Mouse (Mus musculus) erythroblast, adult 5-6 weeks (primary cell): ENCODE measurements around the gene Mettl27. TPM values are rescaled to one million over a fixed set of nuclear protein-coding genes. Genes with fewer than 3 reads are reported as not detected.
A peak's percentile ranks its signal among the peaks of the same experiment; 100 is the strongest.
"Not testable (repeated sequence)": the region's sequence is repeated elsewhere in the genome, so short reads cannot be mapped to it uniquely, and the experiment has no call there.

Source experiments
- ATAC-seq: replicated peaks from 2 replicates; pipeline ENCODE4 v1.8.0; 2016; ENCODE audit warnings: moderate number of reproducible peaks, mild to moderate bottlenecking, moderate TSS enrichment, inconsistent platforms; ENCODE audit not compliant: poor library complexity, low FRiP score, severe bottlenecking
- total RNA-seq, 2 experiments: library from RNA; stranded (forward) in 1 of 2; stranded (reverse) in 1 of 2; fragments of 150-400 nt in 1 of 2; fragments of 200-764, 138-1000 nt in 1 of 2; gene quantifications; 2 replicates each; pipeline versions ENCODE4 v1.2.3 to v1.2.4; 2015 to 2017; ENCODE audit warnings: low replicate concordance in 2 of 2

Mettl27 gene
- total RNA-seq, 2 experiments from 2014 or later, result 62.4 to 120 TPM

DNA sequence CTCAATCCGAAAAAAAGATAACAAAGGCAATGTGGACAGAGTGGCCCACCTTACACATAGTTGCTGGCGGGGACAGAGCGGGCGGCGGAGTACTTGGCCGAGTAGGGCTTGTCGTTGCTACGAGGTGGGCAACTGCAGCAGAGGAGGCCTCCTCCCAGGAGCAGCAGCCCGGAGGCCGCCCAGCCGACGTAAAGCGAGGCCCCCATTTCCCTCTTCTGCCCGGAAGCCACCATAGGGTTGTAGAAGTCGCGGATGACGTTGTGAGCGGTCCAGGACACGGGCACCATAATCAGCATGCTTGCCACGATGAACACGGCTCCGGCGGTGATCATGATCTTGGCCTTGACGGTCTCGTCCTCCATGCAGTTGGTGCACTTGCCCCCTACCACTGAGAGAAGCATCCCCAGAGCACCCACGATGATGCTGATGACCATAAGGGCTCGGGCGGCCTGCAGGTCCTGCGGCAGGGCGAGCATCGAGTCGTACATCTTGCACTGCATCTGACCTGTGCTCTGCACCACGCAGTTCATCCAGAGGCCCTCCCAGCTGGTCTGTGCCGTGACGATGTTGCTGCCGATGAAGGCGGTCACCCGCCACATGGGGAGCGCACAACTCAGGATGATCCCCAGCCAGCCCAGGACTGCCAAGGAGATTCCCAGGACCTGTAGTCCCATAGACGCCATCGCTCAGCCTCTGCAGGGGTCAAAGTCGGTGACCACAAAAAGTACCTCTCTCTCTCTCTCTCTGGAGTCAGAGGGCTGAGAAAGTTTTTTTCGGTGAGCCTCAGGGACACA lies 14.1 kb downstream of the Mettl27 start:
- ATAC-seq, result no peak

DNA sequence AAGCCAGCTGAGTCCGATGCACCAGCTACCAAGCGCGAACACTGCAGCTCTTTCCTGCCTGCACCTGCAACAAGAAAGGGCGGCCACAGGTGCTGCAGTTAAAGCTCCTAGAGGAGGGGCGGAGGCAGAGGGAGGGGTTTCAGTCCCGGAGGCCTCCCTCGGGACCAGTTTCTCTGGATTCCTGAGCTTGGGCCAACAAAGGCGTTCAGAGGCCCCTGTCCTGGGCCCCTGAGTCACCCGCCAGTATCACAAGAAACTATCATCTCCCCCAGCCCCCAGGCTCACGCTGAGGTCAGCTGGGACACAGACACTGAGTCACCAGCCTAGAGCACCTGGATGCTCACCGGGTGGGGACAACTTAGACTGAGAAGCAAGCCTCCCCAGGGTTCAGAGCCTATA lies 14.7 kb downstream of the Mettl27 start, which contains the start of gene Cldn4:
Gene Cldn4 (minus strand): TSS at position 78 of the 399 bp plus-strand sequence.
- no peak for ATAC-seq

GRCm38 (mm10) chr5:134947420-134948084 lies 15.4 kb downstream of the Mettl27 start:
- no peak for ATAC-seq

DNA sequence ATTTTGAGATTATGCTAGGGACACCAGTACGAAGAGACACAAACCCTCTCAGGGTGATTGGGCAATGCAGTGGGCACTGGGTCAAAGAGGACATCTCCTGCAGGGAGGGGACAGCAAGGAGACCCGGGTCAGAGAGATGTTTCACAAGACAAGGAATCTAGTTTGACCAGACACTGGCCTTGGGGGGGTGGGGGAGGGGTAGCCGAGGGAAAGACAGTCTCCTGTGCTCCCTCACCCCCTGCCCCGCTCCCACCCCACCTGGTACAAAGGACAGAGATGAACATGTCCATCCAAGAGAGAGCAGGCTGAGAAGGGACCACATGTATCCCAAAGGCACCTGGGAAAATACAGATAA lies 15.9 kb downstream of the Mettl27 start:
- no peak for ATAC-seq

- 0 out of 2 replicates have a peak, but pooled peaks have one; percentile 42 for ATAC-seq
These were observed 19.1 kb downstream of the Mettl27 start for GRCm38 (mm10) chr5:134951053-134951884.

- no peak for ATAC-seq
These were observed 23.3 kb downstream of the Mettl27 start for GRCm38 (mm10) chr5:134955491-134955890.

GRCm38 (mm10) chr5:134959114-134959513 lies 26.9 kb downstream of the Mettl27 start:
- ATAC-seq, result peak; percentile 55

- ATAC-seq, result no peak
These were observed 28.3 kb downstream of the Mettl27 start for GRCm38 (mm10) chr5:134960430-134960829.

- no peak for ATAC-seq
These were observed 29.4 kb downstream of the Mettl27 start for GRCm38 (mm10) chr5:134961519-134961918.

DNA sequence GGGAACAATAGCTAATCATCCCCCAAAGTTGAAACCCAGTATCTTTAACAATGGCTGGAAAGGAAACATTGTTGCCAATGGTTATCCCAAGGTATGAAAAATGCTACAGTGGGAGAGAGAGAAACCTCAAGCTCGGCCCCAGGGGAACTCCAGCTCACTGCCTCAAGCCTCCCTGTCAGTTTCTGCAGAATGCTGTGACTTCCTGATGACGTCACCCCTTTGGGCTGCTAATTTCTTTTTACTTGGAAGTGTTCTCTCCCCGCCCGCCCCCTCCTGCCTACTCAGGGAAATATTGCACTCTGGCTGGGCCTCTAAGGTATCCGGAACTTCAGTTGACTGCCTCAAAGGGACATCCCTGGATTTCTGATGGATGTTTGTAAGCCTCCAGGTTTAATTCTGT lies 31.4 kb downstream of the Mettl27 start:
- no peak for ATAC-seq

- ATAC-seq, result not testable (repeated sequence)
These were observed 32.5 kb downstream of the Mettl27 start for GRCm38 (mm10) chr5:134964655-134965054.

GRCm38 (mm10) chr5:134965473-134965851 lies 33.3 kb downstream of the Mettl27 start:
- ATAC-seq, result peak; percentile 82

DNA sequence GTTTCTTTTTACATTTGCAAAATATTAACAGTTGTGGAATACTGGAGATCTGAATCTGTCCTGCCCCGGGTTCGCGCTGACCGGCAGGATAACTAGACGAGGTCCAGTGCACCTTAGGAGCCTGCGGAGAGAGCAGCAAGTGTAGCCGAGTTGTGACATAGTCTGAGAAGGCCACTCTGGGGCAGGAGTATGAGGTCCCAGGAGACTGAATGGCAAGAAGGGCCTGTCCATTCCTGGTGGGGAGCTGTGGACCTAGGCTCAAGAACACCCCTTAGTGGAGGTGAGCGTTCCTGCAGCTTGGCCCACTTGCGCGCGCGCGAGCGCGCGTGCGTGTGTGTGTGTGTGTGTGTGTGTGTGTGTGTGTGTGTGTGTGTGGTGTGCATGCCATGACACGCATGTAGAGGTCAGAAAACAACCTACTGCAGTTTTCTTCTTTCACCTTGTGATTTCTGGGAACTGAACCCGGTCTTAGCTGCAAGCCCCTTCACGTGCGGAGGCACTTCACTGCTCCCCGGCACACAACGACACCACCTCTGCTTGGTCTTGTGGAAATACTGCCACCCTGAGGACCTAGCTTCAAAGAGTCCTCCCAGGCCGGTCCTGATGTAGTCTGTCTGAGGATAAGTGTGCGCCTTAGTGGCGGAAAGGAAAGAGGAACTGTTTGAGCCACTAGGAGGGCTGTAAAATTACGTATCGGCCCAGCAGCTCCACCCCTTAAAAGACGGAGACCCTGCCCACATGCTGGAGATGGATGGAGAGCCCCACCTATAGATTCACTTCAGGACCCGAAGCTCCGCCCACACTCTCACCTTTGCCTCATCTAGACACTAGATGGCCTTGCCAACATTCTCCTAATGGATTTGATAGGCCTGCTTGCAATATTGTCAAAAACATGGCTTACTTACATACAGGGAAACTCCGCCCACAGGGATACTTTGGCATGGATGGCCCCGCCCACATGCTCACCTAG lies 34.0 kb downstream of the Mettl27 start:
- ATAC-seq, result peak; percentile 88

GRCm38 (mm10) chr5:134967164-134967944 lies 35.2 kb downstream of the Mettl27 start:
- ATAC-seq, result no peak

DNA sequence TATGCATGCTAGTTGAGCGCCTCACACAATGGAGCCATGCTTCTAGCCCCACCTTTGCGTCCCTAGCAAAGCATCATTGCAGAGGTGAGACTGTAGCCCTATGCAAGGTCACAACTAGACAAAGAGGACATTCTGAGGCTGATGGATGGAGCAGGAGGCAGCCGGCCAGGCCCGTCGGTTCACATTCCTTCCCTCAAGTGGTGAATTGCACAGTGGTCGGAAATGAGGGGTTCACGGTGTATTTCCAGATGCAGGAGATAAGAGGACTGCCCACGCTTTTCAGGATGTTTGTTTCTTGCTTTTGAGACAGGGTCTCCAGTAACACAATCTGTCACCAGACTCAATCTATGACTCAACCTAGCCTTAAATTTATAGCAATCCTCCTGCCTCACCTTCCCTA lies 38.5 kb downstream of the Mettl27 start:
- no peak for ATAC-seq

DNA sequence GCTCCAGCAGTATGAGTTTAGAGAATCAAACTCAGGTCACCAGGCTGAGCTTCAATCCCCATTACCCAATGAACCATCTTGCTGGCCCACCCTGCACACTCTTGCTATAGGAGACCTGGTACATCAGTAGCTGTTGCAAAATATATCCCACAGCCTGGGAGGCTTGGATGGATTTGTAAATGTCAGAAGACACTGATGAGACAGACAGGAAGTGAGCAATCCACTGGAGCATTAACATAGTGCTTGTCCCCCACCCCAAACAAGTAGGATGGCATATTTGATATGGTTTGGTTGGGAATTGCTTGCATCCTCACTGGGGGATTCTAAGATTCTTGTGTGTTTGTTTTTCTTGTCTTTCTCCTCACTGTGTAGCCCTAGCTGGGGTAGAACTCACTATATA lies 40.9 kb downstream of the Mettl27 start:
- ATAC-seq, result no peak

- no peak for ATAC-seq
These were observed 41.4 kb downstream of the Mettl27 start for GRCm38 (mm10) chr5:134973526-134973925.

- no peak for ATAC-seq
These were observed 42.1 kb downstream of the Mettl27 start for GRCm38 (mm10) chr5:134974294-134974693.

- no peak for ATAC-seq
These were observed 42.8 kb downstream of the Mettl27 start for GRCm38 (mm10) chr5:134974921-134975320.
